Comparison of ENCODE assay signal across 9 mouse cellular contexts in the genomic region with DNA sequence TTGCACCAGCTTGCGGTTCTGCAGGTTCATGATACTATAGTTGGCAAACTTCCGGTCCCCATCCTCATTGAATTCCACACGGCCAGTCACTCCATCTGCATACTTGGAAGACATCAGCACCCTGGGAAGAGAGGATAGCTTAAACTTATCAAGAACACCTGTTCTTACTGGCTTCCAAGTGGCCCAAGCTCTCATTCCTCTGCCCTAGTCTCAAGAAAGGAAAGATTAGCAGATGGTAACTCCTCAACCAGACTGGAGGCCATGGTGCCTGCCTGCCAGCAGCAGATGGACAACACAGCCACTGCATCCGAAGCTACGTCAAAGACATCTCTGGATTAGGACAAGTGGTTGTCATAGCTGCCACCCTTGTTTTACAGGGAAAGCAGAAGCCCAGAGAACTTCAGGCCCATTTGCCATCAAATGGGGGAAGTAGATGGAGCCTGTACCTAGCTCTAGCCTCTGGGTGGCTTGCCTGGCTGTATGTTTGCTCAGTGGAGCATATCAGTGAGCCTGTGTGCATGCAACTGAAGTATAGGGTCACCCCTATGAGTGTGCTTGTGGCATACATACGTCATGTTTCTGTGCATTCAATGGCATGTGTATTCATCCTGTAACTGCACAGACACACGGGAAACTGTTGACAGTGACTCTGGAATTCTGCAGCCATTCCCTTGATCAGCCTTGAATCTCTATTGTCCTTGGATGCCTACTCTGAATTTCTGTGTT. TPM values are rescaled to one million over a fixed set of nuclear protein-coding genes. Genes with fewer than 3 reads are reported as not detected.
DNase-seq lines count a peak whose midpoint lies in the region; ATAC-seq lines count a peak whose summit lies in the region.
"Had no signal": no experiment of that assay in that cellular context is flagged by ENCODE, and none has a peak within 500 bp of the region (broad histone marks: within the 10 kb centered on the region; RNA-seq: fewer than 3 reads in every experiment).

No protein-coding gene starts in this region.

- H3K4me3 ChIP-seq in neural tube, embryonic 11.5 days (ENCODE audit: low read depth, low read length): peak overlapping the region; percentile 42; the same call in 1 of the 2 replicates
- no peak overlapping the region for H3K4me3 ChIP-seq in embryonic facial prominence, embryonic 15.5 days (replicated peaks)
- peak overlapping the region; percentile 45 for H3K4me3 ChIP-seq in limb, embryonic 12.5 days (replicated peaks)
- H3K4me3 ChIP-seq in stomach, embryonic 16.5 days (replicated peaks; ENCODE audit: low read length): peak overlapping the region; percentile 52; the same call in 1 of the 2 replicates

- H3K36me3 ChIP-seq in neural tube, embryonic 11.5 days (ENCODE audit: control insufficient read depth, insufficient read depth, low read length): no peaks in the 10 kb centered on the region
- H3K36me3 ChIP-seq in embryonic facial prominence, embryonic 15.5 days: no peaks in the 10 kb centered on the region
- no peaks in the 10 kb centered on the region for H3K36me3 ChIP-seq in limb, embryonic 12.5 days
- H3K36me3 ChIP-seq in stomach, embryonic 16.5 days (ENCODE audit: control insufficient read depth, insufficient read depth, low read length): no peaks in the 10 kb centered on the region

- H3K27me3 ChIP-seq in neural tube, embryonic 11.5 days (ENCODE audit: control insufficient read depth, insufficient read depth, low read length): peaks cover 32% of the 10 kb centered on the region
- H3K27me3 ChIP-seq in embryonic facial prominence, embryonic 15.5 days: peaks cover 44% of the 10 kb centered on the region
- peaks cover 63% of the 10 kb centered on the region for H3K27me3 ChIP-seq in limb, embryonic 12.5 days
- H3K27me3 ChIP-seq in stomach, embryonic 16.5 days (ENCODE audit: control insufficient read depth, insufficient read depth, low read length): peaks cover 17% of the 10 kb centered on the region; the same call in 1 of the 2 replicates

- H3K4me1 ChIP-seq in neural tube, embryonic 11.5 days (ENCODE audit: control insufficient read depth, insufficient read depth, low read length): no peaks in the 10 kb centered on the region; the same call in 1 of the 2 replicates
- H3K4me1 ChIP-seq in embryonic facial prominence, embryonic 15.5 days: peaks cover 9% of the 10 kb centered on the region
- H3K4me1 ChIP-seq in limb, embryonic 12.5 days (replicated peaks): 0 out of 2 replicates have a peak, but pooled peaks cover 6% of the 10 kb centered on the region
- H3K4me1 ChIP-seq in stomach, embryonic 16.5 days (ENCODE audit: control insufficient read depth, insufficient read depth, low read length): 0 out of 2 replicates have a peak, but pooled peaks cover 2% of the 10 kb centered on the region

- no peak overlapping the region for H3K27ac ChIP-seq in neural tube, embryonic 11.5 days (ENCODE audit: low read depth, low read length)
- H3K27ac ChIP-seq in embryonic facial prominence, embryonic 15.5 days (replicated peaks): no peak overlapping the region
- no peak overlapping the region for H3K27ac ChIP-seq in limb, embryonic 12.5 days
- no peak overlapping the region for H3K27ac ChIP-seq in stomach, embryonic 16.5 days (ENCODE audit: low read length)

- H3K9ac ChIP-seq in neural tube, embryonic 11.5 days (ENCODE audit: low read length): no peak overlapping the region
- H3K9ac ChIP-seq in embryonic facial prominence, embryonic 15.5 days: no peak overlapping the region
- H3K9ac ChIP-seq in limb, embryonic 12.5 days (replicated peaks): no peak overlapping the region
- 0 out of 2 replicates have a peak overlapping the region, but pooled peaks have one; percentile 13 for H3K9ac ChIP-seq in stomach, embryonic 16.5 days (ENCODE audit: low read length)

- H3K9me3 ChIP-seq in neural tube, embryonic 11.5 days (ENCODE audit: control insufficient read depth, low read length): no peaks in the 10 kb centered on the region
- no peaks in the 10 kb centered on the region for H3K9me3 ChIP-seq in embryonic facial prominence, embryonic 15.5 days (replicated peaks)
- H3K9me3 ChIP-seq in limb, embryonic 12.5 days: no peaks in the 10 kb centered on the region
- H3K9me3 ChIP-seq in stomach, embryonic 16.5 days (replicated peaks; ENCODE audit: control insufficient read depth, low read length): no peaks in the 10 kb centered on the region

- WGBS in neural tube, embryonic 11.5 days: 71% methylated on average over 7 of the region's 7 CpGs
- 61% methylated on average over 7 of the region's 7 CpGs for WGBS in embryonic facial prominence, embryonic 15.5 days
- WGBS in limb, embryonic 12.5 days: 72% methylated on average over 7 of the region's 7 CpGs
- 69% methylated on average over 7 of the region's 7 CpGs for WGBS in stomach, embryonic 16.5 days

- peak overlapping the region; percentile 78; the same call in 1 of the 2 replicates for H3K4me2 ChIP-seq in neural tube, embryonic 11.5 days (ENCODE audit: low read depth)
- peak overlapping the region; percentile 80 for H3K4me2 ChIP-seq in embryonic facial prominence, embryonic 15.5 days (replicated peaks)
- peak overlapping the region; percentile 85 for H3K4me2 ChIP-seq in limb, embryonic 12.5 days
- peak overlapping the region; percentile 67 for H3K4me2 ChIP-seq in stomach, embryonic 16.5 days (ENCODE audit: low read depth, low read length)

- no peak for ATAC-seq in neural tube, embryonic 11.5 days (ENCODE audit: insufficient read depth, low FRiP score, low TSS enrichment)
- ATAC-seq in embryonic facial prominence, embryonic 15.5 days (ENCODE audit: insufficient number of reproducible peaks, low FRiP score, low TSS enrichment, low read depth): no peak
- ATAC-seq in limb, embryonic 12.5 days (ENCODE audit: insufficient number of reproducible peaks, insufficient read depth, low FRiP score, low TSS enrichment, low read depth): no peak
- ATAC-seq in stomach, embryonic 16.5 days (ENCODE audit: insufficient read depth, low FRiP score): peak; percentile 40; the same call in 1 of the 2 replicates

- DNase-seq in neural tube, embryonic 11.5 days (ENCODE audit: low spot score): peak; percentile 5
- no peak for DNase-seq in neural tube, embryonic 10.5 days (ENCODE audit: extremely low spot score, low spot score)
- DNase-seq in thymus, postnatal 10 days (ENCODE audit: low spot score in 2 of 2): no peak
- no peak for DNase-seq in kidney, postnatal 4 days
- no peak for DNase-seq in layer of hippocampus, adult 9-11 months
- DNase-seq: layer of hippocampus, postnatal 36 days had no signal

RNA-seq across cellular contexts. Expression of a gene that starts 14.4 kb away (rescaled TPM):
- not detected in 2 replicates for polyA plus RNA-seq in neural tube, embryonic 11.5 days (2014; fragmentation: Nextera tagmentation; extraction: Ambion mirVana)
- polyA plus RNA-seq in embryonic facial prominence, embryonic 15.5 days (2015; fragmentation: Nextera tagmentation; extraction: Ambion mirVana): 4.9 and 5.2 TPM in 2 replicates
- not detected in 2 replicates for polyA plus RNA-seq in limb, embryonic 12.5 days (2016; fragmentation: Nextera tagmentation; extraction: Ambion mirVana)
- polyA plus RNA-seq in stomach, embryonic 16.5 days (2015; fragmentation: Nextera tagmentation; extraction: Ambion mirVana): 14.3 and 20.3 TPM in 2 replicates

RNA-seq across cellular contexts. Expression of a gene that starts 14.9 kb away (rescaled TPM):
- polyA plus RNA-seq in neural tube, embryonic 11.5 days (2014; fragmentation: Nextera tagmentation; extraction: Ambion mirVana): 2.5 and 3.7 TPM in 2 replicates
- 0.33 and 0.71 TPM in 2 replicates for polyA plus RNA-seq in embryonic facial prominence, embryonic 15.5 days (2015; fragmentation: Nextera tagmentation; extraction: Ambion mirVana)
- 0.19 and 0.93 TPM in 2 replicates for polyA plus RNA-seq in limb, embryonic 12.5 days (2016; fragmentation: Nextera tagmentation; extraction: Ambion mirVana)
- 2.0 and 2.3 TPM in 2 replicates for polyA plus RNA-seq in stomach, embryonic 16.5 days (2015; fragmentation: Nextera tagmentation; extraction: Ambion mirVana)

RNA-seq across cellular contexts. Expression of a gene that starts 16.1 kb away (rescaled TPM):
- not detected in 2 replicates for polyA plus RNA-seq in neural tube, embryonic 11.5 days (2014; fragmentation: Nextera tagmentation; extraction: Ambion mirVana)
- not detected in 2 replicates for polyA plus RNA-seq in embryonic facial prominence, embryonic 15.5 days (2015; fragmentation: Nextera tagmentation; extraction: Ambion mirVana)
- not detected in 2 replicates for polyA plus RNA-seq in limb, embryonic 12.5 days (2016; fragmentation: Nextera tagmentation; extraction: Ambion mirVana)
- polyA plus RNA-seq in stomach, embryonic 16.5 days (2015; fragmentation: Nextera tagmentation; extraction: Ambion mirVana): not detected in 2 replicates

RNA-seq across cellular contexts. Expression of a gene that starts 28.0 kb away (rescaled TPM):
- 65.8 and 87.4 TPM in 2 replicates for polyA plus RNA-seq in neural tube, embryonic 11.5 days (2014; fragmentation: Nextera tagmentation; extraction: Ambion mirVana)
- 54.4 and 55.5 TPM in 2 replicates for polyA plus RNA-seq in embryonic facial prominence, embryonic 15.5 days (2015; fragmentation: Nextera tagmentation; extraction: Ambion mirVana)
- 57.2 and 58.9 TPM in 2 replicates for polyA plus RNA-seq in limb, embryonic 12.5 days (2016; fragmentation: Nextera tagmentation; extraction: Ambion mirVana)
- polyA plus RNA-seq in stomach, embryonic 16.5 days (2015; fragmentation: Nextera tagmentation; extraction: Ambion mirVana): 46.0 and 47.0 TPM in 2 replicates

RNA-seq across cellular contexts. Expression of a gene that starts 31.8 kb away (rescaled TPM):
- 120 and 128 TPM in 2 replicates for polyA plus RNA-seq in neural tube, embryonic 11.5 days (2014; fragmentation: Nextera tagmentation; extraction: Ambion mirVana)
- 134 and 136 TPM in 2 replicates for polyA plus RNA-seq in embryonic facial prominence, embryonic 15.5 days (2015; fragmentation: Nextera tagmentation; extraction: Ambion mirVana)
- polyA plus RNA-seq in limb, embryonic 12.5 days (2016; fragmentation: Nextera tagmentation; extraction: Ambion mirVana): 141 and 151 TPM in 2 replicates
- 123 and 134 TPM in 2 replicates for polyA plus RNA-seq in stomach, embryonic 16.5 days (2015; fragmentation: Nextera tagmentation; extraction: Ambion mirVana)
